Mouse (Mus musculus): ENCODE measurements around the gene Gpr22. TPM values are rescaled to one million over a fixed set of nuclear protein-coding genes. Genes with fewer than 3 reads are reported as not detected.

The Gpr22 gene
- polyA plus RNA-seq, 1 experiment, result 0.28 TPM

DNA sequence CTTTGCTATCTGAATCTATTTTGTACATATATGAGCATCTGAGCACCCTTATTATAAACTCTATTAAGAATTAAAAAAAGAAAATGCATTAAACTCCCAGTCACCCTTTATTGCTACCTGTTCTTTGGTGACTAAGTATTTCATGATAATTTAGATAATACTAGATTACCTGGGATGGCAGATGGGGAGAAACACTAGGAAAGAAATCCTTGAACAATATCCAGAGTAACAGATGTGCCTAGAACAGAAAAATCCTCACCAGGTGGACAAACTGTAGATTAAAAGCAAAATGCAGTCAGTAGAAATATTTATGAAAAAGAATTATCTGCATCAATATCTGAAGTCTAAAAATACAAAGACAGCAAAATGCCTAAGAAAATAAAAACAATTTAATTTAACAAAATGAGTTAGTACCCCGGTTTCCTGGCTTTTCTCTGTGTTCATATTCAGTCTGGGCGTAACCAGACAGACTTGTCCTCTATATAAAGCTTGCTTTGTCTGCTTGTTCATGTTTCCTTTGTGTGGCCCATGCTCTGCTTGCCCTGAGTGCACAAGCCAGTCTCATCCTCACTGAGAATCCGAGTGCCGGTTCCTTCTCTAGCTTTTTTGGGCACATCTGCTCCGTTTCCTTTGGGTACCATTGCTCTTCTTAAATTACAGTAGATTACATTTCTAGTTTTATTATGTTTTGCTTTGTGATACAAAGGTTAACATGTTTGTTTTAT lies 13.0 kb downstream of the Gpr22 start:
- H3K4me3 ChIP-seq (ENCODE audit: control insufficient read depth, insufficient read depth, low read length), result no peak overlapping the region
- H3K27ac ChIP-seq (ENCODE audit: control insufficient read depth, insufficient read depth, low read length), result no peak overlapping the region
- DNase-seq, result no peak
- TF ChIP-seq CTCF (IDR thresholded peaks at IDR 0.05; ENCODE audit: borderline replicate concordance, control insufficient read depth, extremely low read depth, insufficient read depth, low read length, poor library complexity) (no peak), POLR2A (IDR thresholded peaks at IDR 0.05; ENCODE audit: control insufficient read depth, extremely low read depth, insufficient read depth, low read length, poor library complexity) (no peak)
- 97% methylated on average over 5 of the region's 5 CpGs for WGBS
- H3K36me3 ChIP-seq (ENCODE audit: control insufficient read depth, insufficient read depth, low read length), result no peaks in the 10 kb centered on the region
- H3K4me1 ChIP-seq (replicated peaks; ENCODE audit: control insufficient read depth, insufficient read depth, low read length), result no peaks in the 10 kb centered on the region
- H3K27me3 ChIP-seq (ENCODE audit: control insufficient read depth, insufficient read depth, low read length), result no peaks in the 10 kb centered on the region

DNA sequence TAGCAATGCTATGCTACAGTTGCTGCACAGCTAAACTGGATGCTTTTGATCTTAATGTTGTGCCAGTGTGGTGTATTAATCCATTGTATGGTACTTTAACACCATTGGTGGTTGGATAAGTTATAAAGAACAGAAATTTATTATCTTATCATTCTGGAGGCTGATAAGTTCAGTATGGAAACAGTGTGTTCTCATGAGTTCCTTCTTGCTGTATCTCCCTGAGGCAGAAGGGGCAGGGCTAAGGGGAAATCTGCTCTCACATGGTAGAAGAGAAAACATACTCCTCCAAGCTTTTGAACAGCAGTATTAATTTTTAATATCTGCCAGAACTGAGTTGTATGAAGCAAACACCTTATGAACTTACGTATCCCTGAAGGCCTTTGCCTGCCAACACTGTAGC lies 20.5 kb downstream of the Gpr22 start:
- WGBS, result 100% methylated on average over 1 of the region's 1 CpGs
- TF ChIP-seq POLR2A (IDR thresholded peaks at IDR 0.05; ENCODE audit: control insufficient read depth, extremely low read depth, insufficient read depth, low read length, poor library complexity), result no peak
- no peak for TF ChIP-seq CTCF (IDR thresholded peaks at IDR 0.05; ENCODE audit: borderline replicate concordance, control insufficient read depth, extremely low read depth, insufficient read depth, low read length, poor library complexity)

DNA sequence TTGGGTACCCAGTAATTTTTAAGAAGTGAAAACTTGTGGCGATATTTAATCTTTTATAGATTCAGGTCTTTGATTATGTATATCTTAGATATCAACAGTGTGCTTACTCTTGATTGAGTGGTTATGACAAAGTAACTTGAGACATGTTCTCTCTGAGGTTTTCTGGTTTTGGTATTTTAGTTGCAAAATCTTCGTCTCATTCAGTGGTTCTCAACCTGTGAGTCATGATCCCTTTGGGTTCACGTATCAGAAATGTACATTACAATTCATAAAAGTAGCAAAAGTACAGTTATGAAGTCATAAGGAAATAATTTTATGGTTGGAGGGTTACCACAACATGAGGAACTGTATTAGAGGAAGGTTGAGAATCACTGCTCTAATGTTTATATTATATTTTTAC lies 27.1 kb downstream of the Gpr22 start:
- peaks cover 4% of the 10 kb centered on the region; the same call in 1 of the 2 replicates for H3K36me3 ChIP-seq (ENCODE audit: control insufficient read depth, insufficient read depth, low read length)
- TF ChIP-seq POLR2A (IDR thresholded peaks at IDR 0.05; ENCODE audit: control insufficient read depth, extremely low read depth, insufficient read depth, low read length, poor library complexity) (no peak), CTCF (IDR thresholded peaks at IDR 0.05; ENCODE audit: borderline replicate concordance, control insufficient read depth, extremely low read depth, insufficient read depth, low read length, poor library complexity) (no peak)
- no peak for DNase-seq
- no peak overlapping the region for H3K4me3 ChIP-seq (ENCODE audit: control insufficient read depth, insufficient read depth, low read length)
- H3K4me1 ChIP-seq (replicated peaks; ENCODE audit: control insufficient read depth, insufficient read depth, low read length), result no peaks in the 10 kb centered on the region
- H3K27me3 ChIP-seq (ENCODE audit: control insufficient read depth, insufficient read depth, low read length), result no peaks in the 10 kb centered on the region
- 93% methylated on average over 3 of the region's 3 CpGs for WGBS
- no peak overlapping the region for H3K27ac ChIP-seq (ENCODE audit: control insufficient read depth, insufficient read depth, low read length)

More for the DNA sequence above, 20.5 kb downstream of the Gpr22 start:
- H3K27me3 ChIP-seq (ENCODE audit: control insufficient read depth, insufficient read depth, low read length), result no peaks in the 10 kb centered on the region
- DNase-seq, result no peak
- no peaks in the 10 kb centered on the region for H3K4me1 ChIP-seq (replicated peaks; ENCODE audit: control insufficient read depth, insufficient read depth, low read length)
- no peaks in the 10 kb centered on the region for H3K36me3 ChIP-seq (ENCODE audit: control insufficient read depth, insufficient read depth, low read length)
- no peak overlapping the region for H3K27ac ChIP-seq (ENCODE audit: control insufficient read depth, insufficient read depth, low read length)
- H3K4me3 ChIP-seq (ENCODE audit: control insufficient read depth, insufficient read depth, low read length), result no peak overlapping the region

DNA sequence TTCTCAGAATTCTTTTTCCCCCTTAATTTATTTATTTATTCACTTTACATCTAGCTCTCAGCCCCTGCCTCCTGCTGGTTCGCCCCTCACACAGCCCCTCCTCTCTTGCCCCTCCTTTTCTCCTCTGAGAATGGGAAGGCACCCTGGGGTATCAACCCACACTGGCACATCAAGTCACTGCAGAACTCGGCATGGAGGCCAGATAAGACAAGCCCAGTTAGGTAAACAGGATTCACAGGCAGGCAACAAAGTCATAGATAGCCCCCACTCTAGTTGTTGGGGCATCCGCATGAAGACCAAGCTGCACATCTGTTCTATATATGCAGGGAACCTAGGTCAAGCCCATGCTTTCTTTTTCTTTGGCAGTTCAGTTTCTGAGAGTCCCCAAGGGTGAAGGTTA lies 46.6 kb downstream of the Gpr22 start:
- no peak overlapping the region for H3K4me3 ChIP-seq (ENCODE audit: control insufficient read depth, insufficient read depth, low read length)
- TF ChIP-seq CTCF (IDR thresholded peaks at IDR 0.05; ENCODE audit: borderline replicate concordance, control insufficient read depth, extremely low read depth, insufficient read depth, low read length, poor library complexity) (no peak), POLR2A (IDR thresholded peaks at IDR 0.05; ENCODE audit: control insufficient read depth, extremely low read depth, insufficient read depth, low read length, poor library complexity) (no peak)
- H3K36me3 ChIP-seq (ENCODE audit: control insufficient read depth, insufficient read depth, low read length), result peaks cover 32% of the 10 kb centered on the region
- 99% methylated on average over 3 of the region's 3 CpGs for WGBS
- no peak overlapping the region for H3K27ac ChIP-seq (ENCODE audit: control insufficient read depth, insufficient read depth, low read length)
- no peaks in the 10 kb centered on the region for H3K4me1 ChIP-seq (replicated peaks; ENCODE audit: control insufficient read depth, insufficient read depth, low read length)
- DNase-seq, result no peak
- H3K27me3 ChIP-seq (ENCODE audit: control insufficient read depth, insufficient read depth, low read length), result no peaks in the 10 kb centered on the region

DNA sequence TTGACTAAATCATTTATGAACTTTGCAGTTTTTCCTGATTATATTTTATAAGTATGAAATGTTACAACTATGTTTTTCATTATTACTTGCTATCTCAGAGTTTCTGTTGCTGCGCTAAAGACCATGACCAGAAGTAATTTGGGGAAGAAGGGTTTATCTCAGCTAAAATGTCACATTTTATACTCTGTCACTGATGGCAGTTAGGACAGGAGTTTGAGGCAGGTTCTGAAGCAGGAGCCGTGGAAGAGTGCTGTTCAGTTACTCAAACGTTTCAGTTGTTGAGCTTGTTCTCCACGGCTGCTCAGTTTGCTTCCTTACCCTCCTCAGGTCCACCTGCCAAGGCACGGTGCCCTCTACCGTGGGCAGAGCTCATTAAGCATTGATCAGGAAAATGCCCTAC lies 47.7 kb downstream of the Gpr22 start:
- TF ChIP-seq POLR2A (IDR thresholded peaks at IDR 0.05; ENCODE audit: control insufficient read depth, extremely low read depth, insufficient read depth, low read length, poor library complexity), result no peak
- TF ChIP-seq CTCF (IDR thresholded peaks at IDR 0.05; ENCODE audit: borderline replicate concordance, control insufficient read depth, extremely low read depth, insufficient read depth, low read length, poor library complexity), result no peak
- peaks cover 31% of the 10 kb centered on the region for H3K36me3 ChIP-seq (ENCODE audit: control insufficient read depth, insufficient read depth, low read length)
- WGBS, result 93% methylated on average over 6 of the region's 6 CpGs
- H3K4me1 ChIP-seq (replicated peaks; ENCODE audit: control insufficient read depth, insufficient read depth, low read length), result no peaks in the 10 kb centered on the region
- DNase-seq, result no peak
- H3K4me3 ChIP-seq (ENCODE audit: control insufficient read depth, insufficient read depth, low read length), result no peak overlapping the region
- no peaks in the 10 kb centered on the region for H3K27me3 ChIP-seq (ENCODE audit: control insufficient read depth, insufficient read depth, low read length)
- no peak overlapping the region for H3K27ac ChIP-seq (ENCODE audit: control insufficient read depth, insufficient read depth, low read length)

Other genes starting within 250 kb of the Gpr22 start
- gene Cbll1, start 214.3 kb downstream of the Gpr22 start, polyA plus RNA-seq (2012; rRNA removed), result 14.0 and 14.2 TPM in 2 replicates
- 0.19 and 1.0 TPM in 2 replicates for gene Slc26a4, start 154.0 kb downstream of the Gpr22 start, polyA plus RNA-seq (2012; rRNA removed)
- 2.1 and 3.9 TPM in 2 replicates for gene Bcap29, start 79.3 kb downstream of the Gpr22 start, polyA plus RNA-seq (2012; rRNA removed)
- 1.4 and 4.4 TPM in 2 replicates for gene Dus4l, start 59.1 kb downstream of the Gpr22 start, polyA plus RNA-seq (2012; rRNA removed)
- 37.2 and 40.6 TPM in 2 replicates for gene Cog5, start 59.1 kb downstream of the Gpr22 start, polyA plus RNA-seq (2012; rRNA removed)
- 74.9 and 94.9 TPM in 2 replicates for gene Hbp1, start 236.6 kb upstream of the Gpr22 start, polyA plus RNA-seq (2012; rRNA removed)

Measured in thymus, adult 2 months (tissue).